Mouse (Mus musculus): ENCODE data around the gene Slc35e3. TPM values are rescaled to one million over a fixed set of nuclear protein-coding genes. Genes with fewer than 3 reads are reported as not detected.

The Slc35e3 gene
- polyA plus RNA-seq, 1 experiment from 2014 or later: 6.7 TPM

GRCm38 (mm10) chr10:117689297-117690100, 56.7 kb downstream of the Slc35e3 start:
- no peak overlapping the region for H3K9ac ChIP-seq (ENCODE audit: low read length)
- H3K36me3 ChIP-seq (ENCODE audit: control insufficient read depth, insufficient read depth): peaks cover 49% of the 10 kb centered on the region
- H3K4me1 ChIP-seq (ENCODE audit: control insufficient read depth, insufficient read depth, low read length): no peaks in the 10 kb centered on the region
- no peak overlapping the region for H3K4me3 ChIP-seq (ENCODE audit: low read length)
- no peak for ATAC-seq (replicated peaks; ENCODE audit: extremely low read depth, insufficient read depth, low FRiP score)
- WGBS: 97% methylated on average over 11 of the region's 11 CpGs
- H3K9me3 ChIP-seq (replicated peaks; ENCODE audit: control insufficient read depth, low read length): no peaks in the 10 kb centered on the region
- no peak overlapping the region for H3K4me2 ChIP-seq (ENCODE audit: low read depth, low read length)
- no peak overlapping the region for H3K27ac ChIP-seq (ENCODE audit: low read length)
- H3K27me3 ChIP-seq (ENCODE audit: control insufficient read depth, insufficient read depth, low read length): no peaks in the 10 kb centered on the region

- no peak overlapping the region for H3K9ac ChIP-seq (ENCODE audit: low read length)
- H3K27ac ChIP-seq (ENCODE audit: low read length): no peak overlapping the region
- 87% methylated on average over 13 of the region's 13 CpGs for WGBS
- no peaks in the 10 kb centered on the region for H3K27me3 ChIP-seq (ENCODE audit: control insufficient read depth, insufficient read depth, low read length)
- no peaks in the 10 kb centered on the region for H3K9me3 ChIP-seq (replicated peaks; ENCODE audit: control insufficient read depth, low read length)
- no peak overlapping the region for H3K4me2 ChIP-seq (ENCODE audit: low read depth, low read length)
- H3K36me3 ChIP-seq (ENCODE audit: control insufficient read depth, insufficient read depth): peaks cover 41% of the 10 kb centered on the region
- no peak overlapping the region for H3K4me3 ChIP-seq (ENCODE audit: low read length)
- no peaks in the 10 kb centered on the region for H3K4me1 ChIP-seq (ENCODE audit: control insufficient read depth, insufficient read depth, low read length)
- no peak; the same call in 1 of the 2 replicates for ATAC-seq (replicated peaks; ENCODE audit: extremely low read depth, insufficient read depth, low FRiP score)
Observed at GRCm38 (mm10) chr10:117688204-117689151, 57.7 kb downstream of the Slc35e3 start.

- H3K36me3 ChIP-seq (ENCODE audit: control insufficient read depth, insufficient read depth): peaks cover 36% of the 10 kb centered on the region
- H3K4me1 ChIP-seq (ENCODE audit: control insufficient read depth, insufficient read depth, low read length): no peaks in the 10 kb centered on the region
- H3K27ac ChIP-seq (ENCODE audit: low read length): no peak overlapping the region
- no peaks in the 10 kb centered on the region for H3K27me3 ChIP-seq (ENCODE audit: control insufficient read depth, insufficient read depth, low read length)
- no peaks in the 10 kb centered on the region for H3K9me3 ChIP-seq (replicated peaks; ENCODE audit: control insufficient read depth, low read length)
- no peak overlapping the region for H3K4me2 ChIP-seq (ENCODE audit: low read depth, low read length)
- WGBS: 84% methylated on average over 7 of the region's 7 CpGs
- no peak overlapping the region for H3K4me3 ChIP-seq (ENCODE audit: low read length)
- ATAC-seq (replicated peaks; ENCODE audit: extremely low read depth, insufficient read depth, low FRiP score): no peak
- H3K9ac ChIP-seq (ENCODE audit: low read length): no peak overlapping the region
Observed at GRCm38 (mm10) chr10:117687577-117687976, 58.6 kb downstream of the Slc35e3 start.

- H3K9me3 ChIP-seq (replicated peaks; ENCODE audit: control insufficient read depth, low read length): no peaks in the 10 kb centered on the region
- ATAC-seq (replicated peaks; ENCODE audit: extremely low read depth, insufficient read depth, low FRiP score): no peak
- H3K27me3 ChIP-seq (ENCODE audit: control insufficient read depth, insufficient read depth, low read length): no peaks in the 10 kb centered on the region
- no peak overlapping the region for H3K4me3 ChIP-seq (ENCODE audit: low read length)
- H3K4me2 ChIP-seq (ENCODE audit: low read depth, low read length): no peak overlapping the region
- no peak overlapping the region for H3K27ac ChIP-seq (ENCODE audit: low read length)
- WGBS: 61% methylated on average over 3 of the region's 3 CpGs
- peaks cover 30% of the 10 kb centered on the region for H3K36me3 ChIP-seq (ENCODE audit: control insufficient read depth, insufficient read depth)
- H3K9ac ChIP-seq (ENCODE audit: low read length): no peak overlapping the region
- no peaks in the 10 kb centered on the region for H3K4me1 ChIP-seq (ENCODE audit: control insufficient read depth, insufficient read depth, low read length)
Observed at GRCm38 (mm10) chr10:117687018-117687417, 59.1 kb downstream of the Slc35e3 start.

- H3K9ac ChIP-seq (ENCODE audit: low read length): no peak overlapping the region
- H3K9me3 ChIP-seq (replicated peaks; ENCODE audit: control insufficient read depth, low read length): no peaks in the 10 kb centered on the region
- peaks cover 23% of the 10 kb centered on the region for H3K36me3 ChIP-seq (ENCODE audit: control insufficient read depth, insufficient read depth)
- no peak overlapping the region for H3K4me2 ChIP-seq (ENCODE audit: low read depth, low read length)
- H3K4me3 ChIP-seq (ENCODE audit: low read length): no peak overlapping the region
- no peaks in the 10 kb centered on the region for H3K4me1 ChIP-seq (ENCODE audit: control insufficient read depth, insufficient read depth, low read length)
- 90% methylated on average over 13 of the region's 13 CpGs for WGBS
- no peaks in the 10 kb centered on the region for H3K27me3 ChIP-seq (ENCODE audit: control insufficient read depth, insufficient read depth, low read length)
- H3K27ac ChIP-seq (ENCODE audit: low read length): no peak overlapping the region
- ATAC-seq (replicated peaks; ENCODE audit: extremely low read depth, insufficient read depth, low FRiP score): no peak
Observed at GRCm38 (mm10) chr10:117685849-117686591, 60.1 kb downstream of the Slc35e3 start.

GRCm38 (mm10) chr10:117685171-117685848, 60.9 kb downstream of the Slc35e3 start:
- no peaks in the 10 kb centered on the region for H3K9me3 ChIP-seq (replicated peaks; ENCODE audit: control insufficient read depth, low read length)
- no peak overlapping the region for H3K27ac ChIP-seq (ENCODE audit: low read length)
- WGBS: 86% methylated on average over 15 of the region's 15 CpGs
- no peaks in the 10 kb centered on the region for H3K27me3 ChIP-seq (ENCODE audit: control insufficient read depth, insufficient read depth, low read length)
- no peak overlapping the region for H3K4me3 ChIP-seq (ENCODE audit: low read length)
- H3K9ac ChIP-seq (ENCODE audit: low read length): no peak overlapping the region
- H3K4me1 ChIP-seq (ENCODE audit: control insufficient read depth, insufficient read depth, low read length): no peaks in the 10 kb centered on the region
- no peak for ATAC-seq (replicated peaks; ENCODE audit: extremely low read depth, insufficient read depth, low FRiP score)
- no peak overlapping the region for H3K4me2 ChIP-seq (ENCODE audit: low read depth, low read length)
- H3K36me3 ChIP-seq (ENCODE audit: control insufficient read depth, insufficient read depth): peaks cover 17% of the 10 kb centered on the region

- no peak overlapping the region for H3K4me2 ChIP-seq (ENCODE audit: low read depth, low read length)
- WGBS: 80% methylated on average over 19 of the region's 19 CpGs
- no peak overlapping the region for H3K4me3 ChIP-seq (ENCODE audit: low read length)
- no peaks in the 10 kb centered on the region for H3K27me3 ChIP-seq (ENCODE audit: control insufficient read depth, insufficient read depth, low read length)
- H3K9ac ChIP-seq (ENCODE audit: low read length): no peak overlapping the region
- no peaks in the 10 kb centered on the region for H3K4me1 ChIP-seq (ENCODE audit: control insufficient read depth, insufficient read depth, low read length)
- H3K27ac ChIP-seq (ENCODE audit: low read length): no peak overlapping the region
- peaks cover 13% of the 10 kb centered on the region for H3K36me3 ChIP-seq (ENCODE audit: control insufficient read depth, insufficient read depth)
- no peaks in the 10 kb centered on the region for H3K9me3 ChIP-seq (replicated peaks; ENCODE audit: control insufficient read depth, low read length)
- ATAC-seq (replicated peaks; ENCODE audit: extremely low read depth, insufficient read depth, low FRiP score): no peak
Observed at GRCm38 (mm10) chr10:117684298-117685170, 61.6 kb downstream of the Slc35e3 start.

- ATAC-seq (replicated peaks; ENCODE audit: extremely low read depth, insufficient read depth, low FRiP score): no peak
- Histone ChIP-seq H3K4me1 (ENCODE audit: control insufficient read depth, insufficient read depth, low read length) (no peaks in the 10 kb centered on the region), H3K36me3 (ENCODE audit: control insufficient read depth, insufficient read depth) (peaks cover 6% of the 10 kb centered on the region), H3K27ac (ENCODE audit: low read length) (no peak overlapping the region), H3K27me3 (ENCODE audit: control insufficient read depth, insufficient read depth, low read length) (no peaks in the 10 kb centered on the region), H3K4me2 (ENCODE audit: low read depth, low read length) (no peak overlapping the region), H3K4me3 (ENCODE audit: low read length) (no peak overlapping the region), H3K9me3 (replicated peaks; ENCODE audit: control insufficient read depth, low read length) (no peaks in the 10 kb centered on the region), H3K9ac (ENCODE audit: low read length) (no peak overlapping the region)
- 84% methylated on average over 9 of the region's 9 CpGs for WGBS
Observed at GRCm38 (mm10) chr10:117683734-117684037, 62.5 kb downstream of the Slc35e3 start.

Data from heart, embryonic 16.5 days (tissue).